Mouse (Mus musculus) thymus, adult 18-20 months (tissue): ENCODE measurements around the gene Sgsm3.

Source experiments
- DNase-seq, 2 experiments: peaks; one replicate each; pipeline ENCODE4 v3.0.0; 2022; ENCODE audit warnings: mixed read lengths in 2 of 2

Sgsm3 gene

DNA sequence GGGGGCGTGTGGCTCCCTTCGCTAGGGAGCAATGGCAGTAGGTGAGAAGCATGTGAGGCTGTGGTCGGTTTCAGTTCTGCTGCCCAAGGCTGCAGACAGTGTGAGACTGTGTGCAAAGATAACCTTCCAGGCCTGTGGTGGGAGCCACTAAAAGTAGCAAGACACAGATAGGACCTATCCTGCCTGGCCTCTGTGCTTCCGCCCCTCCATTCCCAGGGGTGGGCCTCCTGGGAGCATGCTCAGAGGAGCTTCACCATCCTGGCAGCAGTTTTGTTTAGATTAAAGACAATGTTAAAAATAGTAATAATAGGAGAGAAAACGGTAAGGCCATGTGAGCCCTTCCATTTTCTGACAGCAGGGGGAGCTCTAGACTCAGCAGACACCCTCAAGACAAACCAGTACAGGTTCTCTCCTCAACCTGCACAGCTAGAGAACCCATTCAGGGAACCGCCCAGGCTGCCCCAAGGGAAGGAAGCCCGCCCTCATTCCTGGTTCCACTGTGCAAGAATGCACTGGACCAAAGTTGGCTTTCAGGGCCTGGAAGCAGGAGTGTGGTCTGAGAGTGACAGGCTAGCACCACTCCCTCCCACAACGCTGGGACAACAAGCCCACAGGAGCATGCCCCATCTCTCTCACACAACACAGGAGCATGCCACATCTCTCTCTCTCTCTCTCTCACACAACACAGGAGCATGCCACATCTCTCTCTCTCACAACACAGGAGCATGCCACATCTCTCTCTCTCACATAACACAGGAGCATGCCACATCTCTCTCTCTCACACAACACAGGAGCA, 50.0 kb downstream of the Sgsm3 start:
- DNase-seq, result peak; percentile 34 to 59

DNA sequence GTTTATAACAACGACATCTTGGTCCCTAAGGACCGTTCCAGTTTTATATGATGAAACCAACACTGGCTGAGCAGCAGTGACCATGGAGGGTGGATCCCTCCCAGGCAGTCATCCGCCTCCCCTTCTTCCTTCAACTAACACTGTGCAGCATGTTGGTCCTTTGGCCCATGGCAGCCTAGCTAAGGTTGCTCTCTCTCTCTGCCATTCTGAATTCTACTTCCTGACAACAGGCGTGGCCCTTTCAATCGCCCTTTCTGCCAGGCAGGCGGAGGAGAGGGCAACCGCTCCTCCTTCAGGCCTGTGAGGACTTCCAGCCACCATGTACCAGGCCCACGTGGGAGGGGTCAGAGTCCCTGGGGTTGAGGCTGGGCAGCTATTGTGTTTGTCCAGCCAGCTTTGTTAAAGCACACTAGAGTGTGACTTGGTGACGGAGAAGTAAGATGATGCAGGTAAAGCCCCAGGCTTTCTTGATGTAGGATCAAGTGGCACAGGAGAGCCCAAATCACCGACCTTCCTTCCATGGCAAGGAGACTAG, 53.4 kb downstream of the Sgsm3 start:
- no peak for DNase-seq

GRCm38 (mm10) chr15:81031611-81032010, 54.0 kb downstream of the Sgsm3 start:
- DNase-seq, result no peak

GRCm38 (mm10) chr15:81032941-81033629, 55.5 kb downstream of the Sgsm3 start:
- no peak for DNase-seq

GRCm38 (mm10) chr15:81034119-81034518, 56.6 kb downstream of the Sgsm3 start:
- no peak for DNase-seq

GRCm38 (mm10) chr15:81035417-81036162, 58.0 kb downstream of the Sgsm3 start:
- no peak for DNase-seq

- DNase-seq, result no peak
Measured at GRCm38 (mm10) chr15:81038419-81038818, 60.9 kb downstream of the Sgsm3 start.

- DNase-seq, result no peak
Measured at GRCm38 (mm10) chr15:81041767-81042166, 64.2 kb downstream of the Sgsm3 start.

DNA sequence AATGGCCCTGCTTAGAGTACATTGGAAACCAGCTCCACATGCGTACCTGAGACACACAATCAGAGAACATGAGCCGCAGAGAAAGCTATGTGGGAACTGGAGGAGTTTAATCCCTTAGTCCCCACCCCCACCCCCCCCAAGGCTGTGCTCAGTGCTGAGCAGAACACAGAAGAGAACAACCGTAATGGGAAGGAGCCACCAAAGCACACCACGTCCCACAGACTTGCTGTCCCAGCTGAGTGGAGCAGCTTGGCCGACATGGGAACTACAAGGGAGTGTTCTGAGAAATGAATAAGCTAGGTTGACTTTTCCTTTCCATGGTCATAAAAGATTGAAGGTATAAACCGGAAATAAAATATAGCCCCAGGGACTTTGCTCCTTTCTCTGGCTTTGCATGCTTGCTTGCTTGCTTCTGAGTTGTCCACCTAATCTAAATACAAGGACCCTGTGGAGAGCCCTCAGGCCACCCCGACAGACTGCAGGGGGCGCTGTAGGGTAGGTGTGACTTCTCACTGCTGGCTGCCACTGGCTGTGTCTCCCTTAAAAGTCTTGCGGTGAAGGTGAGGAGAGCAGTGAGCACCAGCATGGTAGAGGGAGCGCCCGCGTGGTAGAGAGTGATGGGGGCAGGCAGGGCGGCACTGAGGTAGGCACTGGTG, 64.8 kb downstream of the Sgsm3 start:
- peak in 1 of 2 experiments; percentile 31 for DNase-seq

- peak; percentile 56 to 76 for DNase-seq
Measured at GRCm38 (mm10) chr15:81044446-81044845, 66.9 kb downstream of the Sgsm3 start.

- DNase-seq, result peak; percentile 44 to 57
Measured at GRCm38 (mm10) chr15:81045336-81045735, 67.8 kb downstream of the Sgsm3 start.

- no peak for DNase-seq
Measured at GRCm38 (mm10) chr15:81046061-81046460, 68.5 kb downstream of the Sgsm3 start.

DNA sequence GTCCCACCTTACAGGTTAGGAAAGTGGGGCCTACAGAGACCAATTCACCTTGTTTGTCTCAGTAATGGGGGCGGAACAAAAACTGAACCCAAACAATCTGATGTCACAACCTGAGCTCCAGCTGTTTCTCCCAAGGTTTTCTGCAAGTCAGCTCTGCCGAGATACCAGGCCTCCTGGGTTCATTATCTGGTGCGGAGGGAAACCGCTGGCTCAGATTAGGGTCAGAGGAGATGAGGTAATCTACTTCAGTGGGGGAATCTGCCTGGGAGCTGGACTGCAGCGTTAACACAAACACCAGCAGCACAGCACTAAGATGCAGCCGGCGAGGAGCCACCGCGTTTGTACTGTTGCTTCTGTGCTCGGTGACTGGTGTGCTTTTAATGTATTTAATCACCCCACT, 69.9 kb downstream of the Sgsm3 start:
- DNase-seq, result no peak

- no peak for DNase-seq
Measured at GRCm38 (mm10) chr15:81049401-81050053, 72.0 kb downstream of the Sgsm3 start.

- no peak for DNase-seq
Measured at GRCm38 (mm10) chr15:81050488-81050887, 72.9 kb downstream of the Sgsm3 start.

DNA sequence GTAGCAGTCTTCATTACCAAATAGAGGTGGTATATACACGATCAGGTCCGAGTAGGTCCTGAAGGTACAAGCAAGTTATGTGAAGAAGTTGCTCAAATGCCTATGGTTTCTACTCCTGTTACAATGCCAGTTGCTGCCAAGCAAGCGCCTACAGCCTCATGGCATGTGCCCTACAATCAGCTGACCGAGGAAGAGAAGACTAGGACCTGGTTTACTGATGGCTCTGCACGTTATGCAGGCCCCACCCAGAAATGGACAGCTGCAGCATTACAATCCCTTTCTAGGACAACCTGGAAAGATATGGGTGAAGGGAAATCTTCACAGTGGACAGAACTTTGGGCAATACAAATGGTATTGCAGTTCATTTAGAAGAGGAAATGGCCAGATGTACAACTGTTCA, 74.9 kb downstream of the Sgsm3 start:
- no peak for DNase-seq

DNA sequence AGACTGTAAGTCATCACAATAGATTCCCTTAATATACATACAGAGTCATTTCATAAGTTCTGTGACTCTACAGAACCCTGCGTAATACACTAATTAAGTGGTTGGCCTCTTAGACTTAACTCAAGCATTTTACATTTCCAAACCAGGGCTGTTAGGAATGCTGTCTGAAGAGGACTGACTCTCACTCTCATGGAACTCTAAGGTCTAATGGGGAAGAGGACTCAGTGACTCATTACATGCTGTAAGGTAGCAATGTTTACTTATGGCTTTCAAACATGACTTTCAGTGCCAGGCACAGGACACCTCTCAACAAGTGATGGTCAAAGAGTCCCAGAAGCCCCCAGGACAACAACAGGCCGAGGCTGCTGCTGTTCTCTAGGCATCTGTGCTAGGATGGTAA, 77.9 kb downstream of the Sgsm3 start:
- no peak for DNase-seq

GRCm38 (mm10) chr15:81057736-81058135, 80.2 kb downstream of the Sgsm3 start:
- DNase-seq, result no peak

GRCm38 (mm10) chr15:81060975-81061374, 83.4 kb downstream of the Sgsm3 start:
- DNase-seq, result no peak
